Mouse (Mus musculus) hindbrain, embryonic 16.5 days (tissue): ENCODE results near the gene Olfr804. TPM values are rescaled to one million over a fixed set of nuclear protein-coding genes. Genes with fewer than 3 reads are reported as not detected.

Source experiments
- microRNA-seq: library from miRNA; unstranded; fragments of <30 nt; microRNA quantifications from one replicate; pipeline ENCODE4, GENCODE M21; 2017
- polyA plus RNA-seq: library from polyadenylated mRNA; unstranded; fragments of >200 nt; fragmentation: Nextera tagmentation; extraction: Ambion mirVana; gene quantifications from 2 replicates; pipeline ENCODE4 v1.2.1, GENCODE M21; 2015

Gene Olfr804
- polyA plus RNA-seq, 1 experiment from 2014 or later = not detected

Small RNA genes lying within 50 kb of the gene (microRNA-seq; reads per million reads assigned to microRNA genes)
- not detected for gene Gm24485

Other genes with a start within 250 kb of the Olfr804 start
- gene Olfr787, start 241.3 kb upstream of the Olfr804 start, polyA plus RNA-seq = not detected in 2 replicates
- not detected in 2 replicates for gene Olfr788, start 232.2 kb upstream of the Olfr804 start, polyA plus RNA-seq
- gene Olfr789, start 218.5 kb upstream of the Olfr804 start, polyA plus RNA-seq = not detected in 2 replicates
- not detected in 2 replicates for gene Olfr790, start 204.7 kb upstream of the Olfr804 start, polyA plus RNA-seq
- gene Olfr791, start 181.4 kb upstream of the Olfr804 start, polyA plus RNA-seq = not detected in 2 replicates
- not detected in 2 replicates for gene Olfr792, start 164.0 kb upstream of the Olfr804 start, polyA plus RNA-seq
- gene Olfr794, start 135.6 kb upstream of the Olfr804 start, polyA plus RNA-seq = not detected in 2 replicates
- not detected in 2 replicates for gene Olfr796, start 90.6 kb upstream of the Olfr804 start, polyA plus RNA-seq
- gene Olfr798, start 75.3 kb upstream of the Olfr804 start, polyA plus RNA-seq = not detected in 2 replicates
- gene Olfr799, start 65.7 kb upstream of the Olfr804 start, polyA plus RNA-seq = not detected in 2 replicates
- not detected in 2 replicates for gene Olfr800, start 45.5 kb upstream of the Olfr804 start, polyA plus RNA-seq
- not detected in 2 replicates for gene Olfr801, start 29.3 kb upstream of the Olfr804 start, polyA plus RNA-seq
- gene Olfr802, start 15.0 kb upstream of the Olfr804 start, polyA plus RNA-seq = 0.02 TPM in 1 of 2 replicates, not detected in the other
- gene Olfr803, start 8.9 kb upstream of the Olfr804 start, polyA plus RNA-seq = not detected in 2 replicates
- not detected in 2 replicates for gene Olfr805, start 26.2 kb downstream of the Olfr804 start, polyA plus RNA-seq
- gene Olfr806, start 38.7 kb downstream of the Olfr804 start, polyA plus RNA-seq = not detected in 2 replicates
- gene Olfr807, start 54.6 kb downstream of the Olfr804 start, polyA plus RNA-seq = not detected in 2 replicates
- not detected in 2 replicates for gene Olfr808, start 62.3 kb downstream of the Olfr804 start, polyA plus RNA-seq
- gene Olfr809, start 71.4 kb downstream of the Olfr804 start, polyA plus RNA-seq = not detected in 2 replicates
- gene Olfr810, start 91.7 kb downstream of the Olfr804 start, polyA plus RNA-seq = not detected in 2 replicates
- gene Olfr811, start 101.2 kb downstream of the Olfr804 start, polyA plus RNA-seq = not detected in 2 replicates
- not detected in 2 replicates for gene Olfr812, start 142.9 kb downstream of the Olfr804 start, polyA plus RNA-seq
- not detected in 2 replicates for gene Olfr813, start 152.2 kb downstream of the Olfr804 start, polyA plus RNA-seq
- not detected in 2 replicates for gene Olfr814, start 176.6 kb downstream of the Olfr804 start, polyA plus RNA-seq
- gene Olfr815, start 202.7 kb downstream of the Olfr804 start, polyA plus RNA-seq = not detected in 2 replicates
- gene Olfr816, start 212.4 kb downstream of the Olfr804 start, polyA plus RNA-seq = not detected in 2 replicates
- not detected in 2 replicates for gene Olfr818, start 245.9 kb downstream of the Olfr804 start, polyA plus RNA-seq